Mouse (Mus musculus) midbrain, embryonic 12.5 days (tissue): Measurements from ENCODE around the gene Parva. TPM values are rescaled to one million over a fixed set of nuclear protein-coding genes. Genes with fewer than 3 reads are reported as not detected.

Experiments used
- ATAC-seq: fragments of 200-750 bp; cut with Nextera tagmentation; 2 replicates; pipeline ENCODE4 v1.8.0; 2017; ENCODE audit warnings: low read depth, moderate TSS enrichment, moderate library complexity; ENCODE audit not compliant: low FRiP score
- H3K27ac ChIP-seq: fragments of 300-500 bp; sonication (generic); replicated peaks from 2 replicates; pipeline ENCODE4 v1.5.1; 2016; ENCODE audit warnings: mild to moderate bottlenecking
- H3K27me3 ChIP-seq: fragments of 300-500 bp; sonication (generic); 2 replicates; pipeline ENCODE4 v1.6.1; 2016; ENCODE audit warnings: mild to moderate bottlenecking
- H3K36me3 ChIP-seq: fragments of 300-500 bp; sonication (generic); 2 replicates; pipeline ENCODE4 v1.6.1; 2016
- H3K4me1 ChIP-seq: fragments of 300-500 bp; sonication (generic); 2 replicates; pipeline ENCODE4 v1.6.1; 2016
- H3K4me2 ChIP-seq: fragments of 300-500 bp; sonication (generic); replicated peaks from 2 replicates; pipeline ENCODE4 v1.6.1; 2016; ENCODE audit warnings: mild to moderate bottlenecking, moderate library complexity
- H3K4me3 ChIP-seq: fragments of 300-500 bp; sonication (generic); 2 replicates; pipeline ENCODE4 v1.5.1; 2016; ENCODE audit warnings: mild to moderate bottlenecking
- H3K9ac ChIP-seq: fragments of 300-500 bp; sonication (generic); replicated peaks from 2 replicates; pipeline ENCODE4 v1.6.1; 2016; ENCODE audit warnings: mild to moderate bottlenecking, moderate library complexity
- H3K9me3 ChIP-seq: fragments of 300-500 bp; sonication (generic); 2 replicates; pipeline ENCODE4 v1.6.1; 2016; ENCODE audit warnings: mild to moderate bottlenecking
- WGBS: fragments of 180-500 bp; shearing (Covaris S2); methylation state at CpG from one replicate; pipeline ENCODE4 v1.1.7; 2016; 5-methylcytosine and 5-hydroxymethylcytosine counted together
- polyA plus RNA-seq: library from polyadenylated mRNA; unstranded; fragments of >200 nt; fragmentation: Nextera tagmentation; extraction: Ambion mirVana; gene quantifications from 2 replicates; pipeline ENCODE4 v1.2.1, GENCODE M21; 2016

Parva gene
- polyA plus RNA-seq, 1 experiment from 2014 or later = 55.6 TPM

DNA sequence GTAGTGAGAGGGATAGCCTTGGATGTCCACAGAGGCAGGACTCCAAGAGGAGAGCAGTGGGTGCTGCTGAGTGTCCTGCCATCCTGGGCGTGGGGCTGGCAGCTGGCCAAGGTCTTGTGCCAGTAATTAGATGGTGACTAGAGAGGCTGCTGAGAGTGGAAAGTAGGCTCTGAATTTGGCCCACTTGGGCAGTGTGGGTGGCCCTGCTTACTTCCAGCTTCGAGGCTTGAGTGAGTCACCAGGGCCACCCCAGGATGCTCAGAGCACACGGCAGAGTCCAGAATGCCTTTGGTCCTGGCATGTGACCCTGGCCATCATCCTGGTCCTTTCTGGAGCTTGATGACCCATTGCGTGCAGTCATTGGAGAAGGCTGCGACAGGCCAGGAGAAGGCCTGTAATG, 31.1 kb downstream of the Parva start:
- Histone ChIP-seq H3K27me3 (peaks cover 4% of the 10 kb centered on the region), H3K36me3 (no peaks in the 10 kb centered on the region), H3K4me1 (peaks cover 14% of the 10 kb centered on the region), H3K4me2 (no peak overlapping the region), H3K9ac (no peak overlapping the region), H3K27ac (no peak overlapping the region), H3K4me3 (no peak overlapping the region), H3K9me3 (no peaks in the 10 kb centered on the region)
- ATAC-seq = no peak
- 78% methylated on average over 5 of the region's 5 CpGs for WGBS

DNA sequence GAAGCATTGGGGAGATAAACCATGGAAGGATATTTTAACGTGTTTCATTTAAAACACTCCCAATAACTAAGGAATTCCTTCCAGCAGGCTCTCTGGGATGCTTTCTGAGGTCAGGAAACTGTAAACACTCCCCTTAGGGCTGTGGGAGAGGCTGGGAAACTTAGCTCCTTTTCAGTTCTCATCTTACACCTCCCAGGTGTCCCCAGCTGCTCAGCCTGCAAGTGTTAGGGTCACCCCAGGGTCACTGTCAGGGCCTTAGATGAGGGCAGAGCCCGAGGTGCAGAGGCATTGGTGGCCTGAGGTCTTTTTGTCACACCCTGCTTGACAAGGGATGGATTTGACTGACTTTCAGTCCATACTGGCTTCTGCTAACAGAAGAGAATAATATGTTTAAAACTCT, 35.8 kb downstream of the Parva start:
- H3K36me3 ChIP-seq = no peaks in the 10 kb centered on the region
- H3K4me3 ChIP-seq = no peak overlapping the region
- WGBS = 16% methylated on average over 2 of the region's 2 CpGs
- H3K27me3 ChIP-seq = no peaks in the 10 kb centered on the region; the same call in none of the 2 replicates
- no peaks in the 10 kb centered on the region for H3K9me3 ChIP-seq
- ATAC-seq = no peak
- no peak overlapping the region for H3K9ac ChIP-seq
- H3K4me2 ChIP-seq = no peak overlapping the region
- no peak overlapping the region for H3K27ac ChIP-seq
- H3K4me1 ChIP-seq = peaks cover 14% of the 10 kb centered on the region

DNA sequence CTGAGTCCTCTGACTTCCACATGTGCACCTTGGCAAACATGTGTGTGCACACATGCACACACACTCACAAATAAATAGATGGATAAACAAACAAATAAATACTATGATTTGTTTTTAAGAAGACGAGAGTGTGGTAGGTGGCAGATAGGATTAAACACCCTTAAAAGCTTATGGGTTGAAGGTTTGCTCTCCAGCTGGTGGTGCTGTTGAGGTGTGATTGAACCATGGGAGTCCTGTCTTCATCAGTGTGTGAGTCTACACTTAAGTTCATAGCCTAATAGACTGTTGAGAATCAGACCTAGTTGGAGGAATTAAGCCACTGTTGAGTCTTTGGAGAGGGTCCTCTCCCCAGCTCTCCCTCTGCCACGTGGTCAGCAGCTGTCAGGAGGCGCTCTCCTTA, 38.6 kb downstream of the Parva start:
- no peak overlapping the region for H3K27ac ChIP-seq
- H3K27me3 ChIP-seq = peaks cover 7% of the 10 kb centered on the region
- no peak overlapping the region for H3K4me3 ChIP-seq
- H3K9ac ChIP-seq = no peak overlapping the region
- H3K4me1 ChIP-seq = peaks cover 26% of the 10 kb centered on the region
- no peak for ATAC-seq
- no peaks in the 10 kb centered on the region for H3K9me3 ChIP-seq
- H3K36me3 ChIP-seq = no peaks in the 10 kb centered on the region
- no peak overlapping the region for H3K4me2 ChIP-seq
- WGBS = 85% methylated on average over 3 of the region's 3 CpGs

DNA sequence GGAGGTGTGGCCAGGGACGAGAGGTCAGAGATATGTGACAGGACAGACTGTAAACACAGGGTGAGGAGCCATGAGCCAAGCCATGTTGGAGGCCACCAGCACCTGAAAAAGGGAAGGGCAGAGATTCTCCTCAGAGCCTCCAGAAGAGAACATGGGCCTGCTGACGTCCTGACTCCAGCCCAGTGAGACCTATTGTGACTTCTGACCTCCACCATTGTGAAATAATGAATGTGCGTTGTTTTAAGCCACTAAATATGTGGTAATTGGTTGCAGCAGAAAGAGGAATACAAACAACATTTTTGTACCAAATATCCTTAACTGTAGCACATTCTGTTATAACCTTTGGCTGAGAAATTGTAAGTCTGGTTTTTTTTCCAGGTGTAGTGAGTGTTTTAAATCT, 39.5 kb downstream of the Parva start:
- Histone ChIP-seq H3K4me1 (peaks cover 26% of the 10 kb centered on the region), H3K27ac (peak overlapping the region; percentile 81; the same call in 1 of the 2 replicates)
- 61% methylated on average over 3 of the region's 3 CpGs for WGBS

DNA sequence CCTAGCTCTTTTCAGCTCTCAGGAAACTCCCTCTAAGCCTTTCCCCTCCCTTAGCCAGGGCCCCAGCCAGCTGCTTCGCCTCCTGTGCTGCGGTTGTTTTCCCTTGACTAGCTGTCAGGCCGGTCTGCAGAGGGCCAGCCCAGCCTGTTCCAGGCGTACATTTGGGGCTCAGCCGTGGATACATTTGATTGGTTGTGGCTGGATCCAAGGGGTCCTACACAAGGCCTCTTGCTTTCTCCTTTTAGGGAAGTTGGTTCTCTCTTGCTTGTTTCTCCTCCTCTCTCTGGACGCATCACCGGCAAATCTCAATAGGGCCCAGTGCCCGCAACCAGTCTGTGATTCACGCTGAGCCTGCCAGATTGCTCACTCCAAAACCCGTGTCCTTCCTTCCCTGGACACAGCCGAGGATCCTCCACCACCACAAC, 40.4 kb downstream of the Parva start:
- H3K36me3 ChIP-seq = no peaks in the 10 kb centered on the region
- peaks cover 11% of the 10 kb centered on the region for H3K27me3 ChIP-seq
- peaks cover 29% of the 10 kb centered on the region for H3K4me1 ChIP-seq
- WGBS = 10% methylated on average over 11 of the region's 11 CpGs
- no peaks in the 10 kb centered on the region for H3K9me3 ChIP-seq
- peak overlapping the region; percentile 81 for H3K27ac ChIP-seq
- H3K4me2 ChIP-seq = peak overlapping the region; percentile 4
- H3K4me3 ChIP-seq = no peak overlapping the region
- H3K9ac ChIP-seq = no peak overlapping the region
- ATAC-seq = peak; percentile 90

More for the DNA sequence above, 39.5 kb downstream of the Parva start:
- H3K27me3 ChIP-seq = peaks cover 11% of the 10 kb centered on the region
- no peak overlapping the region for H3K4me2 ChIP-seq
- no peak overlapping the region for H3K4me3 ChIP-seq
- ATAC-seq = no peak
- H3K9me3 ChIP-seq = no peaks in the 10 kb centered on the region
- H3K36me3 ChIP-seq = no peaks in the 10 kb centered on the region
- no peak overlapping the region for H3K9ac ChIP-seq

DNA sequence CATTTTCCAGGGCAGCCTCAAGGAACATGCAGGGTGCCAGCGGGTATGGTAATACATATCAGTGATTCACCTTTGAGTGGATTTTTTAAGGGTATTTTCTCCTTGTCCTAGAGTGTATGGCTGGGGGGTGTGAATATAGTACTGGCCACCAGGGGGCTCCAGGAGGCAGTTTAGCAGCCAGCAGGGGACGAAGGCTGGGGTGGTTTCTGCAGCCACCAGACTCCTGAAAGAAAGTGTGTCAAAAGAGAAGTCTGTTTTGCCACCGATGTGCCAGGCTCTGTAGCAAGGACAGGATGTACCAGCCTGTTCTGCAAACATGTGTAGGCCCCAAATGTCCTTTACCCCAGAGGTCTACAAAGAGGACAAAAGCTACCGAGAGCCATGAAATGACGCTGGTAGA, 42.5 kb downstream of the Parva start:
- ATAC-seq = no peak
- WGBS = 42% methylated on average over 5 of the region's 5 CpGs
- Histone ChIP-seq H3K4me2 (no peak overlapping the region), H3K27me3 (peaks cover 11% of the 10 kb centered on the region), H3K36me3 (no peaks in the 10 kb centered on the region), H3K9me3 (no peaks in the 10 kb centered on the region), H3K4me1 (peaks cover 40% of the 10 kb centered on the region), H3K4me3 (no peak overlapping the region), H3K27ac (no peak overlapping the region), H3K9ac (no peak overlapping the region)

DNA sequence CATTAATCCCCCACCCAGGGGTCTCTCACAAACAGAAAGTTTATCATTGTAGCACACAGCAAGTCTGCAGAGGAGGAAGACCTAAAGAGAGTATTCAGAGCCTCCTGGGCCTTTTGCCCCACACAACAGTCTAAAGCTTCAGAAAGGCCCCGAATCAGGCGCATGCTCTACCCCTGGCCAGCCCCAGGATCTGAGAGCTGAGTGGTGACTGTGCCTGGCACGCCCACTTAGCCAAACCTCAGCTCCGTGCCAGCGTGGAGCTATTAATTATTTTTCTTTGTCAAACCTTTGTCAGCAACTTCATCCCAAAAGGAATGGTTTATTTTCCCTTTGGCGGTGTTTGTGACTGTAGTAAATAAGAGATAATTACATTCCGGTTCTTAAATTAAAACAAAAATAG, 44.0 kb downstream of the Parva start:
- H3K4me1 ChIP-seq = peaks cover 40% of the 10 kb centered on the region
- no peak for ATAC-seq

DNA sequence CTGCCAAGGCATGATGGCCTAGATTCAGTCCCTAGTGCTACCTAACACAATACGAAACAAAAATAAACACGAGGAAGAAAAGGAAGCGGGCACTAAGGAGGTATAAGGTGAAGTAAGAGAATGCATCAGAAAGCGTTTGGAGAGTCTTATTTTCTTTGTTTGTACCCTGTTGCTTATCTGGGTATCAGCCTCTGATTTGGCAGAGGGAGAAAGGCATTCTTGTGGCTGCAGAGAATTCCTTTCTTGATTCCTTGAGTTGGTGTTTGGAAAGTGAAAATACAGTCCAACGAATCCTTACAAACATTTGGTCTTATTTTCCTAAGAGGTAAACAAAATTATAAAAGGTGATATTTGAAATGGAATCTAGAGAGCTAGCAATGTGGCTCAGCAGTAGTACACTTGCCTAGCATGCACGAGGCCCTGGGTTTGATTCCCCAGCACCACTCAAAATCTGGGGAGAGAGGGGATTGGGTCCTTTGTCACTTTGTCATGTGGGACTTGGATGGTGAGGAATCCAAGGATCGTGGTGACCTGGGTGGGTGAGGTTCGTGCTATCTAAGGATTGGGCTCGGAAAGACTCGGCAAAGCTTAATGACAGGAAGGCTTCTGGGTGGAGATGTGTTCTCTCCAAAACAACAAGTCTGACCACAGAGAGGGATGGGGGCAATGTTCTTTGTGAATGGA, 44.9 kb downstream of the Parva start:
- ATAC-seq = no peak
- Histone ChIP-seq H3K36me3 (no peaks in the 10 kb centered on the region), H3K9me3 (no peaks in the 10 kb centered on the region), H3K4me1 (peaks cover 38% of the 10 kb centered on the region), H3K27ac (no peak overlapping the region), H3K4me3 (no peak overlapping the region), H3K4me2 (no peak overlapping the region), H3K9ac (no peak overlapping the region), H3K27me3 (peaks cover 11% of the 10 kb centered on the region)
- WGBS = 78% methylated on average over 10 of the region's 10 CpGs

More for the DNA sequence above, 44.0 kb downstream of the Parva start:
- no peak overlapping the region for H3K27ac ChIP-seq
- no peak overlapping the region for H3K4me3 ChIP-seq
- H3K36me3 ChIP-seq = no peaks in the 10 kb centered on the region
- H3K9ac ChIP-seq = no peak overlapping the region
- H3K27me3 ChIP-seq = peaks cover 11% of the 10 kb centered on the region
- no peaks in the 10 kb centered on the region for H3K9me3 ChIP-seq
- 73% methylated on average over 7 of the region's 7 CpGs for WGBS
- H3K4me2 ChIP-seq = no peak overlapping the region

DNA sequence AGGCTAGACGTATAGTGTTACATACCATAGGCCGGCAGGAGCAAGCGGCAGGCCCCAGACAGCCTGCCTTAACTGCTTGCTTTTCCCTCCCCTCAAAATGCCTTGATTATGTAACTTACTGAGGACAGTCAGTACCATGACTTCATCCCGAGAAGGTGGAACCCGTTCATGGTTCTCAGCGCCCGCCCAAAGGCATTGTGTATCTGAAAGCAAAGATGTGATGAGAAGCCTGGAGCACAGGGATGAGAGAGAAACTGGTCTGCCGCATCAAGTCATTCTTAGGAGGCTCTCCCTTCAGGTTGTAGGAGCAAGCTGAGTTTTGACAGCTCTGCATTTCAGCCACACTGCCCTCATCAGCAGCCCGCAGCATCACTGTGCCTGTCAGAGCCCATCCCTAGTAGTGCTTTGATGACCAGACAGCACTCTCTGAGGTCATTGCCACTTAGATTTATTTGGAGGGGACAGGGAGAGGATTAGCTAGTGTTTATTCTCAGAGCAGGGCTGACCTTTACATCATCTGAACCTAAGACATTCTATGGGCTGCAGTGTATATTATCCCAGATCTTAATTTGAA, 45.5 kb downstream of the Parva start:
- Histone ChIP-seq H3K4me1 (peaks cover 31% of the 10 kb centered on the region), H3K27ac (no peak overlapping the region), H3K27me3 (peaks cover 11% of the 10 kb centered on the region), H3K9me3 (no peaks in the 10 kb centered on the region), H3K36me3 (no peaks in the 10 kb centered on the region), H3K9ac (no peak overlapping the region), H3K4me2 (no peak overlapping the region), H3K4me3 (no peak overlapping the region)
- 63% methylated on average over 9 of the region's 9 CpGs for WGBS
- ATAC-seq = no peak

DNA sequence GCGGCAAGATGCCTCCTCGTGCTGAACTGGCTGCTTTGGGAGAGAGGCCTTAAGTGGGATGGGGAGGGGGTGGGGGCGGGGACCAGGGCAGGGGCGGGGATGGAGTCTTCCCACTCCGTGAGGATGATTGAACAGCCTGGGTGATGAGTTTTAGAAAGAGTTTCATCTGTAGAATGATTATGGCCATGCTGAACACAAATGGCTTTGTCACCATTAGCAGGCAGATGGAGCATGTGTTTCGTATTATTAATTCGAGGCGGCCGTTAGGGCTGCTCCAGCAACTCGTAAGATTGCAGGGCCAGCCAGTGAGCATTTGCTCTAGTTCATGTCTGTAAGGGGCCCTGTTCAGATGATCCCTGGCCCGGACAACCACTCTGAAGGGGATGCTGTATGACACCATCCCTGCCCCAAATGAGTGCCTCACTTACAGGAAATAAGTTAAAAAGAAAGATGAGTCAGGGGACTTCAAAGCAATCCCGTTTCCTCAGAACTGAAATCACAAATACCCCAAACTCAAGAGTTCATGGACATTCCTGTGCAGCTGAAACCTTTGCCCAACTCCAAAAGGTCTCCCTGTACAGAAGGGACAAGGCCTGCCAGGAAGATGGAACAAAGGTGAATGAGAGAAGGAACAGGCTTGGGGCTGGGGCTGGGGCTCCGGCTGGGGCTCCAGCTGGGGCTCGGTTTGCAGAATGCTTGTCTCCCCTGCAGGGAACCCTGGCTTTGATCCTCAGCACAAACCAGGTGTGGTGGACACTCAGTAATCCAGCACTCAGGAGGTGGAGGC, 46.5 kb downstream of the Parva start:
- no peak overlapping the region for H3K27ac ChIP-seq
- H3K36me3 ChIP-seq = no peaks in the 10 kb centered on the region
- H3K9ac ChIP-seq = 0 out of 2 replicates have a peak overlapping the region, but pooled peaks have one; percentile 20
- 28% methylated on average over 14 of the region's 14 CpGs for WGBS
- no peak for ATAC-seq
- no peak overlapping the region for H3K4me3 ChIP-seq
- peaks cover 25% of the 10 kb centered on the region for H3K4me1 ChIP-seq
- peaks cover 11% of the 10 kb centered on the region for H3K27me3 ChIP-seq
- H3K9me3 ChIP-seq = no peaks in the 10 kb centered on the region
- H3K4me2 ChIP-seq = no peak overlapping the region

DNA sequence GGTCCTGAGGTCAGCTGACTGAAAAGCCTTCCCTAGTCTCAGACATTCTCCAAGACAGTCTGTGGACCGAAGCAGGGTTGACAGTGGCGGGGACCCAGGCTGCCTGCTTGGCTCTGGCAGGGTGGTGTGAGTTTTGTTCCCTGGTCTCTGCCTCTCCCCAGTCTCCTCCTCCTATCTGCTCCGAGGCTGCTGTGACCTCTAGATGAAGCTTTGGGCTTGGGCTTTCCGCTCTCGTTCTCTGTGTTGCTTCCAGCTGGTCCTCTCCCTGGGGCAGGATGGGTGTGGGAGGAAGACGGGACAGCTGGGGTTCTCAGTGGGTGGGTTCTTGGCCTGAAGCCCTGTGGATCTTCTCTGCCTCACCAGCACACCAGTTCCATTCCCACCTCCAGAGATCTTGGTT, 51.8 kb downstream of the Parva start:
- Histone ChIP-seq H3K9ac (no peak overlapping the region), H3K4me1 (peaks cover 20% of the 10 kb centered on the region), H3K27ac (no peak overlapping the region), H3K36me3 (no peaks in the 10 kb centered on the region), H3K4me3 (no peak overlapping the region), H3K27me3 (no peaks in the 10 kb centered on the region), H3K4me2 (no peak overlapping the region), H3K9me3 (no peaks in the 10 kb centered on the region)
- WGBS = 78% methylated on average over 6 of the region's 6 CpGs
- no peak for ATAC-seq

DNA sequence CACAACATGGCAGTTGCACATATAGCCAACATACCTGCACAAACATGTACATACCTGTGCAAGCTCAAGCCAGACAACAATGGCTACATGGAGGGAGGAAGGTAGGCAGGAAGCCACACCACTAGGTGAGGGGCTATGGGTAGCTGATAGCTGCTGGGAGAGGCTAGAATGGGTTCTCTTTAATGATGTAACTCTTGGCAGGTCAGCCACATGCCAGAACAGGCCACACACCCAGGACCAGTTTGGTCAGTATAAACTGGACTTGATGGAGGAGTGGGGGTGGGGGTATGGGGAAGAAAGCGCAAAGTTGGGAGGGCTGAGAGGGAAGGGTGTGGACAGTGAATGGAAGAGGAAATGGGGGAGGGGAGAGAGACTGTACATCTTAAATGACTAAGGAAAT, 53.7 kb downstream of the Parva start:
- no peak overlapping the region for H3K9ac ChIP-seq
- H3K4me3 ChIP-seq = no peak overlapping the region
- 93% methylated on average over 1 of the region's 1 CpGs for WGBS
- no peaks in the 10 kb centered on the region for H3K36me3 ChIP-seq
- no peak for ATAC-seq
- H3K27ac ChIP-seq = no peak overlapping the region
- no peaks in the 10 kb centered on the region for H3K27me3 ChIP-seq
- peaks cover 18% of the 10 kb centered on the region for H3K4me1 ChIP-seq
- H3K9me3 ChIP-seq = no peaks in the 10 kb centered on the region
- no peak overlapping the region for H3K4me2 ChIP-seq
